Mouse (Mus musculus): Measurements from ENCODE around the gene Ankrd55. TPM values are rescaled to one million over a fixed set of nuclear protein-coding genes. Genes with fewer than 3 reads are reported as not detected.

Ankrd55 gene
- 10 to 100 TPM; 12.1 to 14.6 TPM for polyA plus RNA-seq (2017; shearing (Covaris generic))

DNA sequence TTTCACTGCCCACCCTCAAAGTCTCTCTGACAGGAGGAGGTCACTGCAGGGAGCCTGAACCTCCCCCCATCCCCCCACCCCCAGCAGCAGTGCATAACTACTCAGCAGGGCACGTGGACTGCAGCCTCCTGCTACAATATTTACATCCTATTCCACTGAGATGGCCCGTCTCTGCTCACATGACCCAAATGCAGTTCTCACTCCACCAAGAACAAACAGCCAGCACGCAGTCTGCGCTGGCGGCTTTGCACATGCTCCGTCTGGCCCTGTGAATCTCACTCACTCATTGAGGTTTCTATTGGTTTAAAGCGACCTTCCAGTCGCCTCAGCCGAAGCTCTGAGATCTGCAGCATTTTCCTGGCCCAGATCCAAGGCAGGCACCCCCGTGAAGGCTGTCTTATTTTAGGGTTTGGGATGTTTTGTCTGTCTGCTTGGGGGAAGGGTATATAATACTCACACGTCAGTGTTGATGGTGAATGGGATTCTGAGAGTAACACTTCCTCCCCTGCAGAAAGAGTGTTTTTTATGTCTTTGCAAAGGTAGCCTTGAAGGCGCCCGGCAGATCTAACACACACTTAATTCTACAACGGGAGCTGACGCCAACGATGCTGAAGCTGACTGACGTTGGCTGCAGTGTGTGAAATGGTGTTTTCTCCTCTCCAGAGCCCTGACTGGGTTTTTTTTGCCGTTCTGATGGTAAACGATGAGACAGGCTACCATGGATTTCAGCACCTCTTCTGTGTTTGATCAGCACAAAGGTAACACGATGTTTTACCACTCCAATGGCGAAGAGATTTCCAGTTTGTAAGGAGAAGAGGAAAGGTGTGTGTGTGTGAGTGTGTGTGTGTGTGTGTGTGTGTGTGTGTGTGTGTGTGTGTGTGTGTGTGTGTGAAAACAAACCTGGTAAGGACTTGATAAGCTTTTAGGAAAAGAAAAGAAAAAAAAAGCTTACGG, at the start of gene Ankrd55:
Gene Ankrd55, plus strand, starts transcription at position 227 of the 954 bp plus-strand sequence.
- peak; percentile 65 for ATAC-seq

DNA sequence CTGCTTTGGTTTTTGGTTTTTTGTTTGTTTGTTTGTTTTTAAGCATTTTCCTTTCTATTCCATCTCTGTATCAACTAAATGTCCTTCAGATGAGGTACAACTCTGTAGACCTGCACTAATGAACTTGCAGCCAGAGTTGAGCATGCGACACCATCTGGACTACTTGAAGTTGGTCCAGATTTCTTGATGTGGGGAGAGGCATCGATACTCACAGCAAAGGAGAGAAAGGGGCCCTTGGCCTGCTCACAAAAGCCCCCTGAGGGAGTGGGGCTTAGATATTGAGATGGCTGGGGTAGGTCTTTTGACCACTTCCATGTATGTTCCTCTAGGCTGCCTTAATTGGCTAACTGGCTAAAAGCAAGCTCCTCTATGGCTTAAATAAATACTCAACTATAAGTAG, 49.0 kb upstream of the Ankrd55 start:
- ATAC-seq, result no peak

DNA sequence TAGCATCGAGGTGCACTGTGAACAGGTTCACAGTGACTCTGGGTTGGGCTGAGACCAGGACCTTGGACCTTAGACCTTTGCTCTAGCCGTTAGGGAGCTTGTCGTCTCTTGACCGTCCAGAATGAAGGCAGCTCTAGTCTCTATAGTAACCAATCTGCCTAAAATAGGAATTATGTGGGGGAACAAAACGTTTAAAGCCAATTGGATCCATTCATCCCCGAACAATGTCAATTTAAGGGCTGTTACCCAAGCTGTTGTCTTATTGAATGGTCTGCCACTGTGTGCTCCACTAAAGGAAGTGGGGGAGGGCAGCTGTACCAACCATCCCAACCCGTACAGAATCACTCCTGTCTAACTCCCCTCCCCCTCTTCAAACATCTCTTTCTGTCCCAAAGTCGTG, 46.8 kb upstream of the Ankrd55 start:
- no peak for ATAC-seq

- no peak for ATAC-seq
Observed at GRCm38 (mm10) chr13:112245131-112245530, 43.1 kb upstream of the Ankrd55 start.

- no peak for ATAC-seq
Observed at GRCm38 (mm10) chr13:112251433-112251832, 36.8 kb upstream of the Ankrd55 start.

- no peak for ATAC-seq
Observed at GRCm38 (mm10) chr13:112252012-112252411, 36.2 kb upstream of the Ankrd55 start.

DNA sequence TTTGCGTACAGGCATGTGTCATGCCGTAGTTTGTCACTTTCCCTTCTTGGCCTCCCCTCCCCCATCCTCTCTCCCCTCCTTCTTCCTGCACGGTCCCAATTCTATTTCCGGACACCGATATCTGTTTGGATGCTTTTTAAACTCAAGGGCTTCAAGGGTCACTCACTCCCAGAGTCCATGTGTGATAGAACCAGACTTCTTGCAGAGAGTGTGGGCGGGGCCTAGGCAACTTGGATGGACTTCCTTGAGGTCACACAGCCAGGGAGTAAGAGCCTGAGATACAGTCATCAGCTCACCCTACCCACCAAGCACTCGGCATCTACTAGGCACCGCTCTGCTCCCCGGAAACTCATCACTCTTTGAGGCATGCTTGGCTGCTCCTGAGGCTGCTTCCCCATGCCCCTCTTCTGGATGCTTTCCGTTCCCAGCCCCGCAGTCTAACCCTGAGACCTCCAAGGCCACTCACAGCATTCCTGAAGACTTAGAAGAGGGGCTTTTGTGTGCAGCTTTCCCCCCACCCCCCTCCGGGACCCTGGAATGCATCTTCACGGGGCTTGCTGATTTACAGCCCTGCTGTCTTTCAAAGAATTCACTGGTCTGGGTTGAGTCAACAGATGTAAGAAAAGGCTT, 35.1 kb upstream of the Ankrd55 start:
- no peak for ATAC-seq

DNA sequence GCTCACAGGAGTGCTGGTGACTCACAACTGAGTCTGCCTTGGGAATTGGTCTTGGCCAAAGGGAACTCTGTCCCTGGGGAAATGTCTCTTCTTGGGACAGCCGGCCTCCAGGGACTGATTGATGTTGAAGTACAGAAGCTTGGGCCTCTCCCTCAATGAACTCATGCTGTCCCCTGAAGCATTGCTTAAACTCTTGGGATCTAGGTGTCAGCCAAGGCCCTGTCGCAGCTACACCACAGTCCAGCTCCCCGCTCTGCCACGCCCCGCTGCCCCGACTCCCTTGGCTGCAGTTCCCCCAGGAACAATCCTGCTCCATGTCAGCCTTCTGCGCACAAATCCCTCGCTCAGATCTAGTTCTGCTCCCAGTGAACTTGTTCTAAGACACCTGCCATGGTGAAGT, 34.1 kb upstream of the Ankrd55 start:
- no peak for ATAC-seq

GRCm38 (mm10) chr13:112255862-112256261, 32.4 kb upstream of the Ankrd55 start:
- no peak for ATAC-seq

DNA sequence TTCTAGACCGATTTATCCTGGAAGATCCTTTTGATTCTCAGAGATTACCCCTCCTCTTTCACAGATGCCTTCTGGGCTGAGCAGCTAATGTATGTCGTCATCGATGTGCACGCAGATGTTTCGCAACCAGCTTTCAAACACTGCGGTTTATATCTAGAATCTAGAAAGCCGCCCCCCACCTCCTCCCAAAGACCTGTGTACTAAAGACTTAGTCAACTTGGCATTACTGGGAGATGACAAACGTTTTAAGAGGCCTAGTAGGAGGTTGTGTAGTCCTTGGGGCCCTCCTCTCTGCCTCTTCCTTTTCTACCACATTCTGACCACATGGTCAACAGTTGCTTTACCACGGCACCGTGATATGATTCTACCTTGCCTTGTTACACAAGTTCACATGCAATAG, 29.8 kb upstream of the Ankrd55 start:
- ATAC-seq, result peak; percentile 18

- ATAC-seq, result peak; percentile 99
Observed at GRCm38 (mm10) chr13:112259398-112259797, 28.9 kb upstream of the Ankrd55 start.

- peak; percentile 77 for ATAC-seq
Observed at GRCm38 (mm10) chr13:112264666-112265065, 23.6 kb upstream of the Ankrd55 start.

DNA sequence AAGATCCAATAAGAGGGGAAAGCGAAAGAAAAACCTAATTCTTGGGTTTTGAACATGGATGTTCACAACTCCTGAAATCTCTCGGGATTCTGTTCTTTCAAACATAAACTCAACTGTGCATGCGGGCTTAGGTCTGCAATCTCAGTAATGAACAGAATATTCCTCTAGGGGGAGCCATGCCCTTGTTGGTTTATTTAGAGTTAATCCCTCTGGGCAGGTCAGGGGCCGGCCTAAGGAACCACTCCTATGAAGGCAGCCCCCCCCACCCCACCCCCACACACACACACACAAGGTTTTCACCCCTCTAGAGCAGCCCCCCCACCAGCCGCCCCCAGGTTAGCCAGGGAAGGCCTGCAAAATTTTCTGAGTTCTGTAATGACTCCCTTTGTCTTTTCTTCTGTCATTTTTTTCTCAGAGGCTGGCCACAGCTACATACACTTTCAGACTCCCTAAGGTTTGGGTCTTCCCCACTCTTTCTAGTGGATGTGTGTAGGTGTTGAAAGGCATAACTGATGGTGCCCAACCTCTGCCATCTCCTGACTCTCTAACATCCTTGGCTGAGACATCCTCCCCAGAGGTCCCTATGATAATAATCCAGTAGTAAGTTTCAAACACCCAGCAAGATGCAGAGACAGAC, 16.2 kb upstream of the Ankrd55 start:
- ATAC-seq, result peak; percentile 66

DNA sequence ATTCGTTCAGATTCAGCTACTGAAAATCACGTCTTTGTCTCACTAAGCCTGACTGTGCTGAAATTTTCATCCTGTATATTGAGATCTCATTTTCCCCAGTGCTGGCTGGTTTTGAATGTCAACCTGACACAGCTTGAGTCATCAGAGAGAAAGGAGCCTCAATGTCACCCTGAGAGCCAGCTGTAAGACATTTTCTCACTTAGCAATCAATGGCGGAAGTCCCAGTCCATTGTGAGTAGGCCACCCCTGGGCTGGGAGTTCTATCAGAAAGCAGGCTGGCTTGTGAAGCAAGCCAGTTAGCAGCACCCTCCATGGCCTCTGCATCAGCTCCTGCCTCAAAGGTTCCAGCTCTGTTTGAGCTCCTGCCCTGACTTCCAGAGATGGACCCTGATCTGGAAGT, 13.6 kb upstream of the Ankrd55 start:
- ATAC-seq, result no peak

- no peak for ATAC-seq
Observed at GRCm38 (mm10) chr13:112275951-112276350, 12.3 kb upstream of the Ankrd55 start.

- ATAC-seq, result no peak
Observed at GRCm38 (mm10) chr13:112277544-112277943, 10.7 kb upstream of the Ankrd55 start.

- ATAC-seq, result peak; percentile 37
Observed at GRCm38 (mm10) chr13:112278251-112278650, 10.0 kb upstream of the Ankrd55 start.

DNA sequence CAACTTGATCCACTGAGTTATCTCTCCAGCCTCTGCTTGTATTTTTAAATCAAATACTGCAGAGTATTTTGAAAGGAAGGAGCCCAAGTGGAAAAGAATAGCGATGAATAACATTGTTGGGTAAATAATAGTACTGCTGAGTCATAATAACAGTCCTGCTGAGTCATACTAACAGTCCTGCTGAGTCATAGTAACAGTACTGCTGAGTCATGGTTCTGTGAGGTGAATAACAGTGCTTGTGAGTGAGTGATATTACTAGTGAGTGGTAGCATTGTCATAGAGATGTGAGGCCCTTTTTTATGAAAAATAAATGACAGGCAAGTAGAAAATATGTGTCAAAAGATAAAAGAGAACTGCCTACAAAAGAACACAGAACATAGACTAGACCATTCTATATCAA, 1.1 kb upstream of the Ankrd55 start:
- no peak for ATAC-seq

- peak; percentile 41 for ATAC-seq
Observed at GRCm38 (mm10) chr13:112287571-112288224, 553 bp upstream of the Ankrd55 start.

- peak; percentile 37 for ATAC-seq
Observed at GRCm38 (mm10) chr13:112289338-112289737, 1.1 kb downstream of the Ankrd55 start.

- ATAC-seq, result no peak
Observed at GRCm38 (mm10) chr13:112289981-112290380, 1.7 kb downstream of the Ankrd55 start.

DNA sequence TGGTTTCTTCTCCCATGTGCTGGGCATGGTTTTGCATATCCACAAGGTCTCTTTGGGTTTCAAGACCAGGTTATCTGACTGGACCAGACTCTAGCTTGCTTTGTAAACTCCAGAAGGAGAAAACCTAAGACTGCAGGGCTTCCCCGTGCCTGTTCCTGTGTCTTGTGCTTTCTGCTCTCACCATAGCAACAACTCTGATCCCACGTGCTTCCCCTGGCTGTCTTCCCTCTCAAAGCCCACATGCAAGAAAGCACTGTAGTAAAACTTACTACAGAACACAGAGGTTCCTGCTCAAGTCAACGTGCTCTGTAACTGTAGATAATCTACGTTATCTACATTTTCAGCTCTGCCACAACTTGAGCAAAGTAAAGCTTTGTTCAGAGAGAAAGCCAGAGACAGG, 4.2 kb downstream of the Ankrd55 start:
- peak; percentile 10 for ATAC-seq

GRCm38 (mm10) chr13:112293092-112293491, 4.8 kb downstream of the Ankrd55 start:
- ATAC-seq, result no peak
